Mouse (Mus musculus) granulocyte monocyte progenitor cell, adult 5-6 weeks (primary cell): ENCODE data around the gene Vat1l. TPM values are rescaled to one million over a fixed set of nuclear protein-coding genes. Genes with fewer than 3 reads are reported as not detected.
A peak's percentile ranks its signal among the peaks of the same experiment; 100 is the strongest.

ENCODE experiments used
- ATAC-seq: replicated peaks from 2 replicates; pipeline ENCODE4 v1.8.0; 2016; ENCODE audit warnings: mild to moderate bottlenecking, moderate TSS enrichment, inconsistent platforms; ENCODE audit not compliant: poor library complexity, severe bottlenecking
- total RNA-seq, 2 experiments: library from RNA; stranded (forward) in 1 of 2; stranded (reverse) in 1 of 2; fragments of 200-712, 200-1000 nt in 1 of 2; fragments of >200 nt in 1 of 2; fragmentation: Nextera tagmentation in 1 of 2; gene quantifications; 2 replicates each; pipeline ENCODE4 v1.2.3; 2014 to 2017

Gene Vat1l
- total RNA-seq, 2 experiments from 2014 or later = not detected

- ATAC-seq = no peak
Observed at GRCm38 (mm10) chr8:114294889-114295748, 89.7 kb downstream of the Vat1l start.

GRCm38 (mm10) chr8:114295749-114296067 lies 90.3 kb downstream of the Vat1l start:
- no peak for ATAC-seq

DNA sequence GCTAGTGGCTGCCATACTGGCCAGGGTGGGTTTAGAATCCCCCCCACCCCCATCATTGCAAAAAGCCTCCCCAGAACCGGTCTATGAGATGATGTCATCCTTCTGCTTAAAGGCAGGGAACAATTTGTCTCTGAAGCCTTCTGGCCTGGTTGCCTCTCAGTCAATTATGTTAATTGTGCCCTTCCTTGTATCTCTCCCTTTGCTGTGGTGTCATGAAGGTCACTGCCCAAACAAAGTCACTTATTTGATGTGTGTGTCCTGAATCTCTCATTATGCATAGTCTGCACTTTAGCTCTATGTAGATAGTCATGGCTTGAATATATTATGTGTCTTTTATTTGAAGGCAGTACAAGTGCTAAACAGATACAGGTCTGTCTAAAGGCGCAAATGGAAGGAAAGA lies 92.8 kb downstream of the Vat1l start:
- ATAC-seq = no peak

DNA sequence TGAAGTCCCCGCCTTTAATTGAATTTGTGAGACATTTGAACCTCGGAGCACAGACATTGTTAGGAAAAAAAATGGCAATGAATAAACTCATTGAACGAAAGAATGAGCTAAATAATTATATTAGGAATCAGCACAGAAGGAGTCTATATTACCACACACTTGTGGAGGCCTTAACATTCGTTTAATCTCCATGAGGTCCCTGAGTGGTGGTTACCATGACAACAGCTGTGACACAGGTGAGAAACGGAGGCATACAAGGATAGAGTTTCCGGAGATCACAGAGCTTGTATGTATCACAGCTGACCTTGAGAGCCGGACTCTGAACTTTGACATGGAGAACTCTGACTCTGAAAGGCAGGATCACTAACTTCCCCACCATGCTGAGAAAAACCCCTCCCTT lies 94.7 kb downstream of the Vat1l start:
- no peak for ATAC-seq

DNA sequence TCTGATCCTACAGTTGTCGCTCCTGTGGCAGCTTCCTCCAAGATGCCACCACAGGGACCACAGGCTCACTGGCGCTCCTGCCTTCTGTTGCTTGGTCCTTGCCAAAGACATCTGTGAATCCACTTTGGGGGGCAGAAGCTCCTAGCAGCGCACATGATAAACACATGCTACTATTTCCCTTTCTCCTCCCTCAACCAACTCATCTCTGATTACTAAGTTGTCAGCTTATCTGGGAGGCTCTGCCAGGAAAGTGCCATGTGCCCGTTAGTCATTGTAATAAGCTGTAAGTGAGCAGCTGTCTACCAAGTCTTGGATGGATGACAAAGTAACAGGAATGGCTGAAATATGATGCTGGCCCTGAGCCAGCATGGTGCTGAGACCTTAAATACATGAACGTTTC lies 100.9 kb downstream of the Vat1l start:
- no peak for ATAC-seq

DNA sequence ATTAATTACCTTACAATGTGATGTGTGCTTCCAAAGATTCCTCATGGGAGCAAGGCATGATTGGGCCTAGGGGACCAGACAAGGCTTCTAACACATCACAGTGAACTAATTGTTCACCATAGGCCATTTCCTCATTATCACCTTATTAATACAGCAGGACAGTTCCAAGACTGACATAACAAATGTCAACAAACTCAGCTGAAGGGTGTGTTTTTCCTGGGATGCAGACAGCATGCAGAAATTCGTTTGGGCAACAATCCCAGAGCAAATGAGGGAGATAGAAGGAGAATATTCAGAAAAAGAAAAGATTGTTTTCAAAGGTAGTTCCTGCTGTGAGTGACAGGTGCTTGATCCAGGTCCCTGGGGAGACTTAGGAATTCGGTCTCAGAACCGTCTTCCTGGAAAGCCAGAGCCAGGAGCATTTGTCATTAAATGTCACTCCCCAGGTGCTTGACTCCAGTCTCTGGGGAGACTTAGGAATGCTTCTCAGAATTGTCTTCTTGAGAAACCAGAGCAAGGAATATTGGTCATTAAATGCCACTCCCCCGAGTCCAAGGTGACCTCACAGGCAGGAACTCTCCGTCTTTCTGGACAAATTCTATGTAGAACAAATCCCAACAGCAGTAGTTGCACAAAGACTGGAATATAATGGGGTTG lies 109.4 kb downstream of the Vat1l start:
- ATAC-seq = no peak

GRCm38 (mm10) chr8:114318161-114318560 lies 112.7 kb downstream of the Vat1l start:
- no peak for ATAC-seq

DNA sequence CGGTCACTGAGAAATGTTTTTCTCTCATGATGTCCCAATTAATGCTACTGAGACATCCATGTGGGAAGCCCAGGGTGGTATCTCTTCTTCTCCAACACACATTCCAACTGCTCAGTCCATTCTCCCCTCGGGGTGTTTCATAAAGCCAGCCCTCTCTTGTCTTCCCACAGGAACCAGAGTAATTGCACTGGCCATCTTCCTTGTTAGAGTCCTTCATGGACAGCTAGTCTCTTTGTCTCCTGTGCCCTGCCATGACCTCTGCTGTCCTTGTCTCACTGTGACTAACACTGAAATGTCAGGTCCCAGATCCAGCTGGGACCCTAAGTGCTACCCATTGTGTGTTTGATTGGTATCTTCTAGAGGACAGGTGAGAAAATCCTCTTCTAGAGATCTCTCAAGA lies 116.7 kb downstream of the Vat1l start:
- ATAC-seq = no peak

DNA sequence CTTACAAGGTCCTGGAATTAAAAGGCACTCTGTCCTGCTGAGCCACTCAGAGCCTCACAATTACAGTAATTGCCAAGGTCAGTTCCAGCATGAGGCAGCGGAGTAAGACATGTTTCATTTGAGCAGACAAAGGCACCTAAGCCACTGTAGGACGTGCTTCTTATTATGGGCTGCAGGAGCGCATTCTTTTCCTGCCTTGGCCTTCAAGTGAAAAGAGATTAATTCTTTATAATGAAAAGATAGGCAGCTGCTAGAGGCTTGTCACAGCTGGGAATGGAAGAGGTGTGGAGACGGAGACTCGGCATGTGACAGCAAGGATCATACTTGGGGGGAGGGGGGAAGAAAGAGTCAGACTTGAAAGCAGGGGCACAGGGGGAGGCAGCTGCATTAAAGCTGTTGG lies 126.5 kb downstream of the Vat1l start:
- ATAC-seq = no peak

GRCm38 (mm10) chr8:114332949-114333348 lies 127.5 kb downstream of the Vat1l start:
- ATAC-seq = no peak

DNA sequence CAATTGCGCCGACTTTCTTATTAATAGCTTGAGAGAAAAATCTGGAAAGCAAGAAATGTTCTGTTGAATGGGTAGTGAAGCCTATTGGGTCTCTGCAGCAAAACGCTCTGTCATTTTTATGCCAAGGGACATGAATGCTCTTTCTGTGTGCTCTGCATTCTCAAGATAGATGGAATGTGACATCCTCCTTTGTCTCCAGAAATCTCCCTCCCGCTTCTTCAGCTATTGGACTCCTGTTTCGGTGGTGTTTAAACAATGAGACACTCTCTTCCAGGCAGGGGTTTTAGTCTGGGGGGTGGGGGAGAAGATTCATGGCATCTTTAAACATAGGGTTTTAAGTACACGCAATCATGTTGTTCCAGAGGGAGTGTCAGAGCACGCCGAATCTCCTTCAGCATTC lies 130.3 kb downstream of the Vat1l start:
- no peak for ATAC-seq

DNA sequence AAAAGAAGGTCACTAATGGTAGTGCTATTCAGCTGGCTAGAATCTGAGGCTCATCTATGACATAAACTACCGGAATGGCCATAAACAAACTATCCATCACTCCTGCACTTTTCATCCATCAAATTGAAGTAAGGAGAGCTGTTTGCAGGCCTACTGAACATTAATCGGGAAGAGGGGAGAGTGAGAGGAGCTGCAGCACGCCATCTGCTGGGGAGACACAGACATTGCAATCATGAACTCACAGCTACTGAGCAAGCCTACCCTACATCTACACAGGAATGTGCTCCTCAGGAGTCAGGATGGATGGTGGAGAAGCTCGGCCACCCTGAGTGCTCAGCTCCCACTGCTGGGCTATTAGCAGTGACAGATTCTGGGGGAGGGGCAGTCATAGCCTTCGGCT lies 136.9 kb downstream of the Vat1l start:
- ATAC-seq = peak; percentile 52

DNA sequence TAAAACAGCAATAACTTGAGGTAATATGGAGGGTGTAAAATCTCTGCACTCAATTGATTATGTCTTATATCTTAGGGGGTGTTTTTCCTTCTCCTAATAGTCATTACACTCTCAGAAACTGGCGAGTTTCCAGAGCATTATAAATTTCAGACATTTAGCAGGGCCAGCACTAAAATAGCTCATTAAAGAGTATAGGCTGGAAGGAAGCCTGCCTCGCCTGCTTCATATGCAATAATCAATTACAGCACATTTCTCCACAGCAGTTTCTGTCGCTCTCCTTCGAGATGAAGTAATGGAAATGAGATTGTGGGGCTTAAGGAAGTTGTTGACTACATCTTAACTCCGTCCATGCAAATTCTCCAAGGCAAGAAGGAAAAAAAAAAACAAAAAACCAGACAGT lies 139.4 kb downstream of the Vat1l start:
- ATAC-seq = no peak

DNA sequence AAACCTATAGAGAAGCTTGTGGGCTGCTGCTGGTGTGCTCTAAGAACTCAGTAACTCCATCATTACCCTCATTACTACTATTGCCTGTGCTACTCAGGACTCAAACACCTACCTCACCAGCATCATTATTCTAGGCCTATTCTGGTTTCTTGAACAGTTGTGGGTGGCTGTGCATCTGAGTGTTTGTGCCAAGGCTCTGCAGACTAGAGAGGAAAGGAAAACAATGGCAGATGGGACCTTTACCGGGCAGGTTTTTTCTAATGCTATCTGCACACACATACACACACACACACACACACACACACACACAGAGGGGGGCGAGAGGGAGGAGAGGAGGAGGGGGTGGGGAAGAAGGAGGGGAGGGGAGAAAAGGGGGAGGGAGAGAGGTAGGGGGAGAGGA lies 140.6 kb downstream of the Vat1l start:
- no peak for ATAC-seq

GRCm38 (mm10) chr8:114351643-114352427 lies 146.4 kb downstream of the Vat1l start:
- ATAC-seq = peak; percentile 40

DNA sequence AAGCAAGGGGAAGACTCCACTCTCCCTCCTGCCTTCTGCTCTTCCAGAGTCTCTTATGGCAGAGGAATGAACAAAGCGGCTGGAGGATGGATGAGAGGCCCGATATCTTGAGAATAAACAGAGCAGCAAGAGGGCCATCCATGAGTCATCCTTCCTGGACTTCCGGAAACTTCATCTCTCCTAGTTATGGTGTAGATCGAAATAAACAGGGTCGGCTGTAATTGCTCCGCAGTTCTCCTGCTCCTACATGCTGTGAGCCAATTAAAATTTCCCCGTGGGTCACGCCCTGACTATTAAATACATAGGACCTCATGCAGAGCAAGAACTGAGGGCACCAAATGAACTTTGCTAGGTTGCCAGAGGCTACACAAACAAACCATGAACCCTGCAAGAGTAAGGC lies 155.1 kb downstream of the Vat1l start:
- ATAC-seq = no peak

DNA sequence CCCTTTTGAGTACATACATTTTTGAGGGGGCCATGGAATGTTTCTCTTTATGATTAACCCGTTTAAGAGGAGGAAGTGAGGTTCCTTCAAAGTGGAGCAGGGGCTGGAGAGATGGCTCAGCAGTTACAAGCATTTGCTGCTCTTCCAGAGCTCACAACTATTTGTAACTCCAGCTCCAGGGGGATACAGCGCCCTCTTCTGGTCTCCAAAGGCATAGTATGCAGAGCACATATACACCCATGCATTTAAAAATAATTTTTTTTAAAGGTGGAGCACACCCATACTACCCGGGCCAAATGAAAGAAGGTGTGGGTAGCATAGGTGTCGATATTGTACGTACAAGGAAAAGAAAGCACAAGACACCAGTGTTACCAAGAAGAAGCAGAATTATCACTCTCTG lies 157.8 kb downstream of the Vat1l start:
- peak; percentile 26; the same call in 1 of the 2 replicates for ATAC-seq

DNA sequence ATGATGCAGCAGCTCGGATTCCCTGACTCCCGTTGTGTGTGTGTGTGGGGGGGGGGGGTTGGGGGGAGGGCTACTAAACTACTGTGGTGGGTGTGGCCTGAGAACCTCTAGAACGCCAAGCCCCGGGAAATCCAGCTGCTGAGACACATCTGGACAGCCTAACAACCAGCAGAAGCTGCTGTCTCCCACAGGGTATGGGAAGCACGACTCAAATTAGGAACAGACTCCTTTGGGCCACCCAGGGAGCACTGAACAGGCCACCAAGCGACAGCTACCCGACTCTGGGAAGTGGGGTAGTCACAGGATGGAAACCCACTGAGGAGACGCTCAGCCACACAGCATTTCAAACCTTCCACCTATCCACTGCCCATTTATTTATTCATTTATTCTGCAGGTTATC lies 158.2 kb downstream of the Vat1l start:
- no peak for ATAC-seq

- peak; percentile 78 for ATAC-seq
Observed at GRCm38 (mm10) chr8:114369038-114369976, 163.9 kb downstream of the Vat1l start.

DNA sequence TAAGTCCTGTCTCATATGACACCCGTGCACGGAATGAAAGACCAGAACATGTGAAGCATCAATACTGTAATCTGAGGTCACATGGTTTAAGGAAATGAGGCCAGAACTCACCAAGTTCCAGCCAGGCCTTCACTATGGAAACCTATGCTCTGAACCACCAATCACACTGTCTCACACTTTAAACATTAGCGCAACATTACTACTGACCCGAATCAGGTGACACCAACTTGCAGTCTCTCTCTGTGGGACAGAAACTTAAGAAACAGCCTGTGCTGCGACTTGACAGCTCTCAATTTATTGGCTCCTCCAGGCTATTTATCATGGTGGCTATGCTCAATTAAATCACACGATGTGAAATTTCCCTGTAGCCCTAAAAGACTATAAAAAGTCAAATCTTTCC lies 169.0 kb downstream of the Vat1l start:
- no peak for ATAC-seq
